Mouse (Mus musculus) heart, adult 8-10 months (tissue): ENCODE measurements around the gene Gm28305. TPM values are rescaled to one million over a fixed set of nuclear protein-coding genes. Genes with fewer than 3 reads are reported as not detected.

Experiments
- DNase-seq: peaks from one replicate; pipeline ENCODE4 v3.0.0; 2022; ENCODE audit warnings: low spot score
- total RNA-seq, 4 experiments: library from RNA; stranded (reverse); gene quantifications; 2 replicates each; pipeline ENCODE4 v1.2.4; 2022

Gene Gm28305
- total RNA-seq, 4 experiments from 2014 or later = 2.0 TPM; not detected in 3

GRCm38 (mm10) chr9:104070241-104070640, 29.8 kb downstream of the Gm28305 start:
- DNase-seq = no peak

- no peak for DNase-seq
Observed at GRCm38 (mm10) chr9:104070863-104071604, 30.6 kb downstream of the Gm28305 start.

GRCm38 (mm10) chr9:104075808-104076207, 35.3 kb downstream of the Gm28305 start:
- DNase-seq = peak; percentile 18

GRCm38 (mm10) chr9:104078780-104079179, 38.3 kb downstream of the Gm28305 start:
- no peak for DNase-seq

- DNase-seq = no peak
Observed at GRCm38 (mm10) chr9:104079379-104079778, 38.9 kb downstream of the Gm28305 start.

DNA sequence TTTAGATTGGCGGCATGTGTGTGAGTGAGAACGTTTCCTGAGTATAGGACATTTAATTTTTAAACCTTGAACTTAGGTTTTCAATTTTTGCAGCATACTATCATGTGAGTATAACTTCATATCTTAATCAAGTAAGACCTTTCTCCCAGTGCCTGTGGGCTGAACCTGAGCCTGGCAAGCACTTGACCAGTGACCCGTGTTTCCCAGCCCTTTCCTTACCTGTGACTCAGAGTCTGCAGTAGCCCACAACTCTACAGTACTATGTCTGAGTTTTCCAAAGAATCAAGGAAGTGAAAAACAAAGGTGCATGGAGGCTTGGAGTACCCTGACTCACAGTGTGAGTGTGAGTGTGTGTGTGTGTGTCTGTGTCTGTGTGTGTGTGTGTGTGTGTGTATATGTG, 39.6 kb downstream of the Gm28305 start:
- DNase-seq = no peak

GRCm38 (mm10) chr9:104085730-104086429, 45.4 kb downstream of the Gm28305 start:
- DNase-seq = no peak

GRCm38 (mm10) chr9:104088555-104088954, 48.1 kb downstream of the Gm28305 start:
- DNase-seq = peak; percentile 35

DNA sequence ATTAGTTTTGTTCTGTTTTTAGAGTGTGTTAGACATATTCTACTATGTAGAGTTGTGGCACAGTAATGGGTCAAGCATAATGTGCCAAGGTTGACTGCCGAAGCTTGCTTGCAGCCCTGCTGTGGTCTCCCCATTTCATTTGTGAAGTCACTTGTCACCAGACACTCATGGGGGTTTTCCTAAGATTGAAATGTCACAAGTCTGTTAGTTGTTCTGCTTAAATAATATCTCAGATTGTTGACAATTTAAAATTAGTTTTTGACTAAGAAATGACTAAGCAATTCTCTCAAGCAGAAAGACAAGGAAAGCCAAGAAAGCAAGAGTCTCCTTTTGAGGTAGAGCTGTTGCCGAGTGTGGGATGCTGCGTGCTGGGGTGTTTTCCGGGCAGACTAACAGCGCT, 52.5 kb downstream of the Gm28305 start:
- DNase-seq = no peak

- no peak for DNase-seq
Observed at GRCm38 (mm10) chr9:104098256-104098655, 57.8 kb downstream of the Gm28305 start.

- DNase-seq = no peak
Observed at GRCm38 (mm10) chr9:104099060-104099459, 58.6 kb downstream of the Gm28305 start.

GRCm38 (mm10) chr9:104100822-104101221, 60.4 kb downstream of the Gm28305 start:
- no peak for DNase-seq

DNA sequence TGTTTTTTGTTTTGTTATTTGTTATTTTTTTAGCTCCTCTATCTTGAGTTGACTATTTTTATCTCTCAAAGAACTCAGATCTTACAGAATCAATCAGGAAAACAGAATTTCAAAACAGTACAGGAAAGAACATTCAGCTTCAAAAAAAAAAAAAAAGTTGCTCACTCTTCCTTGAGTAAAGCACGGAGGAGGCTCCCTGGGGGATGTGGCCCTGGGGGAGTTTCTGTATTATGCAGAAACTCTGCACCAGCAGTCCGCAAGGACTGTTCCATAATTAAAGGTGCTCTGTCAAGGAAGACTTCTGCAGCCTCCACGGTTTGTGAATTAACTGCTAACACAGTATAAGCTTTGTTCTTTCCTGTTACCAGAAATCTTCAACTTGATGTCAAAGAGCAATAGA, 61.0 kb downstream of the Gm28305 start:
- no peak for DNase-seq

- peak; percentile 46 for DNase-seq
Observed at GRCm38 (mm10) chr9:104102301-104102700, 61.8 kb downstream of the Gm28305 start.

- DNase-seq = no peak
Observed at GRCm38 (mm10) chr9:104102901-104103300, 62.4 kb downstream of the Gm28305 start.

GRCm38 (mm10) chr9:104104986-104105385, 64.5 kb downstream of the Gm28305 start:
- no peak for DNase-seq

DNA sequence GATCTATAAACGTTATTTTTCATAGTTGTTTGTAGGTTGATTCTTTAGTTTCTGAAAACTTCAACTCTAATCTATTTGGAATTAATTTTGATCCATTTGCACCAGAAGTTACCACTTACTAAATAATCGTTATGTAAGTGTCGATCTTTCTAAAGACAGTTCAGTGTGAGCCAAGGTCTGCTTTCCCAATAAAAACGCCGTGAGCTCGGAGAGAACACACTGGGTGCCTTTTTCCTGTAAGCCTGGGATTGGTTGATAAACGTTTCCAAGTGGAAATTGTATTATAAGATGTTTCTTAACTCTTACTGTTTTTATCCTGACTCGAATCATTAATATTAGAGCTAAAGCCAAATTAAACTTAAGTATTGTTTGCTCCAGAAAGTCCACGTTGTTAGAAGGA, 66.5 kb downstream of the Gm28305 start:
- DNase-seq = no peak

GRCm38 (mm10) chr9:104107482-104107881, 67.0 kb downstream of the Gm28305 start:
- DNase-seq = no peak

DNA sequence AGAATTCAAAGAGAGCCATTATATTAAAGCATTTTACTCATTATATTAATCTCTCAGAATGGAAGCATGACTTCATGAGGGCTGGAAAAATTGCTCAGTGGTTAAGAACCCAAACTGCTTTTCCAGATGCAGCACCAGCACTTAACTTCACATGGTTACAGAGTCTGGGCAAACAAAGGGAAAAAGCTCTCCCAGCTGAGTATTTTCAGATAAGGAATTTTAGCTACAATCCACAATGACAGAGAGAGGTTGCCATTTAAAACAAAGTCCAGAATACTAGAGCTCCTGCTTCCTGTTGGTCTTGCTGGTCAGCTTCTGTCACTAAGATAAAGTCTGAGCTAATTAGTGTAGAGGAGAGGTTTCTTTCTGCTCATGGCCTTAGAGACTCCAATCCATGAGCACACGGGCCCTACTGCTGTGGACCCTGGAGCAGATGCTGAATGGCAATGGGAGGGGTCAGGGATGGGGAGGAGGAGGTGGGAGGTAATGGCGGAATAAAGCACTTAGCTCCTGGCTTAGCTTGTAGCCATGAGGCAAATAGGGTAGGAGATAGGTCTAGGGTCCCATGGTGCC, 68.2 kb downstream of the Gm28305 start:
- peak; percentile 45 for DNase-seq

GRCm38 (mm10) chr9:104109151-104109550, 68.7 kb downstream of the Gm28305 start:
- DNase-seq = no peak

GRCm38 (mm10) chr9:104123101-104123500, 82.6 kb downstream of the Gm28305 start:
- no peak for DNase-seq

- no peak for DNase-seq
Observed at GRCm38 (mm10) chr9:104123622-104124021, 83.2 kb downstream of the Gm28305 start.
